Mouse (Mus musculus): ENCODE measurements around the gene Rxrg. TPM values are rescaled to one million over a fixed set of nuclear protein-coding genes. Genes with fewer than 3 reads are reported as not detected.

Rxrg gene
- polyA plus RNA-seq (2015; fragmentation: Nextera tagmentation; extraction: Ambion mirVana): 0.52 and 0.63 TPM in 2 replicates

GRCm38 (mm10) chr1:167598255-167599081 lies at the start of gene Rxrg:
Gene Rxrg (plus strand): TSS chr1:167598384.
- ATAC-seq (ENCODE audit: low read depth): no peak
- Histone ChIP-seq H3K4me1 (replicated peaks) (no peaks in the 10 kb centered on the region), H3K9me3 (replicated peaks) (no peaks in the 10 kb centered on the region), H3K4me2 (peak within 1 kb of the TSS; percentile 54), H3K27ac (no peak within 1 kb of the TSS), H3K27me3 (peaks cover 48% of the 10 kb centered on the region), H3K36me3 (no peaks in the 10 kb centered on the region), H3K4me3 (replicated peaks) (peak within 1 kb of the TSS; percentile 31), H3K9ac (no peak within 1 kb of the TSS)
- DNase-seq: no peak
- 2% methylated on average over 40 of the region's 40 CpGs for WGBS (ENCODE audit: insufficient replicate concordance)

GRCm38 (mm10) chr1:167549324-167549723 lies 48.9 kb upstream of the Rxrg start:
- ATAC-seq (ENCODE audit: low read depth) (no peak), DNase-seq (no peak)
- Histone ChIP-seq H3K27ac (no peak overlapping the region), H3K4me3 (replicated peaks) (no peak overlapping the region), H3K4me2 (no peak overlapping the region), H3K9ac (no peak overlapping the region), H3K36me3 (no peaks in the 10 kb centered on the region), H3K27me3 (no peaks in the 10 kb centered on the region), H3K4me1 (replicated peaks) (peaks cover 45% of the 10 kb centered on the region), H3K9me3 (replicated peaks) (no peaks in the 10 kb centered on the region)
- 71% methylated on average over 6 of the region's 6 CpGs for WGBS (ENCODE audit: insufficient replicate concordance)

- no peak overlapping the region for H3K27ac ChIP-seq
- WGBS (ENCODE audit: insufficient replicate concordance): 10% methylated on average over 5 of the region's 5 CpGs
These were observed 46.6 kb upstream of the Rxrg start for GRCm38 (mm10) chr1:167551601-167552000.

GRCm38 (mm10) chr1:167553959-167554526 lies 44.1 kb upstream of the Rxrg start:
- whole genome bisulfite sequencing (ENCODE audit: insufficient replicate concordance): 50% methylated on average over 6 of the region's 6 CpGs
- no peak overlapping the region for H3K4me2 ChIP-seq
- H3K9me3 ChIP-seq (replicated peaks): no peaks in the 10 kb centered on the region
- peaks cover 13% of the 10 kb centered on the region for H3K4me1 ChIP-seq (replicated peaks)
- no peak overlapping the region for H3K4me3 ChIP-seq (replicated peaks)
- no peaks in the 10 kb centered on the region for H3K36me3 ChIP-seq
- no peak for DNase-seq
- ATAC-seq (ENCODE audit: low read depth): no peak
- H3K27me3 ChIP-seq: no peaks in the 10 kb centered on the region
- H3K27ac ChIP-seq: no peak overlapping the region
- no peak overlapping the region for H3K9ac ChIP-seq

More at GRCm38 (mm10) chr1:167551601-167552000, 46.6 kb upstream of the Rxrg start:
- DNase-seq (no peak), ATAC-seq (ENCODE audit: low read depth) (no peak)
- no peaks in the 10 kb centered on the region for H3K27me3 ChIP-seq
- H3K4me1 ChIP-seq (replicated peaks): peaks cover 33% of the 10 kb centered on the region
- H3K4me3 ChIP-seq (replicated peaks): no peak overlapping the region
- H3K9ac ChIP-seq: no peak overlapping the region
- H3K9me3 ChIP-seq (replicated peaks): no peaks in the 10 kb centered on the region
- no peaks in the 10 kb centered on the region for H3K36me3 ChIP-seq
- H3K4me2 ChIP-seq: no peak overlapping the region

GRCm38 (mm10) chr1:167566571-167566970 lies 31.6 kb upstream of the Rxrg start:
- 50% methylated on average over 2 of the region's 2 CpGs for WGBS (ENCODE audit: insufficient replicate concordance)
- Histone ChIP-seq H3K9ac (no peak overlapping the region), H3K4me1 (replicated peaks) (no peaks in the 10 kb centered on the region), H3K9me3 (replicated peaks) (no peaks in the 10 kb centered on the region), H3K27ac (no peak overlapping the region), H3K4me2 (no peak overlapping the region), H3K27me3 (no peaks in the 10 kb centered on the region), H3K36me3 (no peaks in the 10 kb centered on the region), H3K4me3 (replicated peaks) (no peak overlapping the region)
- DNase-seq (no peak), ATAC-seq (ENCODE audit: low read depth) (no peak)

- 50% methylated on average over 3 of the region's 3 CpGs for WGBS (ENCODE audit: insufficient replicate concordance)
- Histone ChIP-seq H3K27me3 (no peaks in the 10 kb centered on the region), H3K4me3 (replicated peaks) (no peak overlapping the region), H3K9me3 (replicated peaks) (no peaks in the 10 kb centered on the region), H3K9ac (no peak overlapping the region), H3K4me2 (no peak overlapping the region), H3K36me3 (no peaks in the 10 kb centered on the region), H3K27ac (no peak overlapping the region), H3K4me1 (replicated peaks) (no peaks in the 10 kb centered on the region)
- ATAC-seq (ENCODE audit: low read depth): no peak
- DNase-seq: no peak
These were observed 19.1 kb upstream of the Rxrg start for GRCm38 (mm10) chr1:167579131-167579530.

GRCm38 (mm10) chr1:167583195-167583594 lies 15.0 kb upstream of the Rxrg start:
- no peak overlapping the region for H3K27ac ChIP-seq
- no peaks in the 10 kb centered on the region for H3K9me3 ChIP-seq (replicated peaks)
- ATAC-seq (ENCODE audit: low read depth): 0 out of 2 replicates have a peak, but pooled peaks have one; percentile 48
- DNase-seq: no peak
- H3K4me2 ChIP-seq: no peak overlapping the region
- no peak overlapping the region for H3K9ac ChIP-seq
- no peak overlapping the region for H3K4me3 ChIP-seq (replicated peaks)
- H3K27me3 ChIP-seq: no peaks in the 10 kb centered on the region
- no peaks in the 10 kb centered on the region for H3K4me1 ChIP-seq (replicated peaks)
- no peaks in the 10 kb centered on the region for H3K36me3 ChIP-seq
- WGBS (ENCODE audit: insufficient replicate concordance): 49% methylated on average over 6 of the region's 6 CpGs

- H3K9ac ChIP-seq: no peak overlapping the region
- 64% methylated on average over 12 of the region's 12 CpGs for WGBS (ENCODE audit: insufficient replicate concordance)
- no peaks in the 10 kb centered on the region for H3K9me3 ChIP-seq (replicated peaks)
- H3K4me2 ChIP-seq: no peak overlapping the region
- H3K36me3 ChIP-seq: no peaks in the 10 kb centered on the region
- ATAC-seq (ENCODE audit: low read depth) (no peak), DNase-seq (no peak)
- no peaks in the 10 kb centered on the region for H3K27me3 ChIP-seq
- H3K4me3 ChIP-seq (replicated peaks): no peak overlapping the region
- no peaks in the 10 kb centered on the region for H3K4me1 ChIP-seq (replicated peaks)
- H3K27ac ChIP-seq: no peak overlapping the region
These were observed 14.3 kb upstream of the Rxrg start for GRCm38 (mm10) chr1:167583888-167584287.

GRCm38 (mm10) chr1:167588747-167589558 lies 9.2 kb upstream of the Rxrg start:
- no peak overlapping the region for H3K27ac ChIP-seq
- ATAC-seq (ENCODE audit: low read depth) (no peak), DNase-seq (no peak)
- H3K9ac ChIP-seq: no peak overlapping the region
- H3K4me2 ChIP-seq: no peak overlapping the region
- H3K36me3 ChIP-seq: no peaks in the 10 kb centered on the region
- H3K4me1 ChIP-seq (replicated peaks): no peaks in the 10 kb centered on the region
- no peaks in the 10 kb centered on the region for H3K27me3 ChIP-seq
- no peaks in the 10 kb centered on the region for H3K9me3 ChIP-seq (replicated peaks)
- no peak overlapping the region for H3K4me3 ChIP-seq (replicated peaks)
- 73% methylated on average over 16 of the region's 16 CpGs for WGBS (ENCODE audit: insufficient replicate concordance)

- Histone ChIP-seq H3K9me3 (replicated peaks) (no peaks in the 10 kb centered on the region), H3K27ac (no peak overlapping the region), H3K9ac (no peak overlapping the region), H3K27me3 (peaks cover 13% of the 10 kb centered on the region), H3K4me3 (replicated peaks) (no peak overlapping the region), H3K36me3 (no peaks in the 10 kb centered on the region), H3K4me1 (replicated peaks) (no peaks in the 10 kb centered on the region), H3K4me2 (no peak overlapping the region)
- DNase-seq (no peak), ATAC-seq (ENCODE audit: low read depth) (no peak)
- 60% methylated on average over 8 of the region's 8 CpGs for WGBS (ENCODE audit: insufficient replicate concordance)
These were observed 6.0 kb upstream of the Rxrg start for GRCm38 (mm10) chr1:167592175-167592574.

- peaks cover 48% of the 10 kb centered on the region for H3K27me3 ChIP-seq
- no peaks in the 10 kb centered on the region for H3K4me1 ChIP-seq (replicated peaks)
- no peak overlapping the region for H3K4me3 ChIP-seq (replicated peaks)
- H3K9ac ChIP-seq: no peak overlapping the region
- no peak overlapping the region for H3K27ac ChIP-seq
- DNase-seq (no peak), ATAC-seq (ENCODE audit: low read depth) (no peak)
- no peaks in the 10 kb centered on the region for H3K9me3 ChIP-seq (replicated peaks)
- WGBS (ENCODE audit: insufficient replicate concordance): 10% methylated on average over 7 of the region's 7 CpGs
- H3K4me2 ChIP-seq: no peak overlapping the region
- no peaks in the 10 kb centered on the region for H3K36me3 ChIP-seq
These were observed 1.1 kb downstream of the Rxrg start for GRCm38 (mm10) chr1:167599211-167599735.
